9 mouse cellular contexts compared by ENCODE assay signal in the genomic region with DNA sequence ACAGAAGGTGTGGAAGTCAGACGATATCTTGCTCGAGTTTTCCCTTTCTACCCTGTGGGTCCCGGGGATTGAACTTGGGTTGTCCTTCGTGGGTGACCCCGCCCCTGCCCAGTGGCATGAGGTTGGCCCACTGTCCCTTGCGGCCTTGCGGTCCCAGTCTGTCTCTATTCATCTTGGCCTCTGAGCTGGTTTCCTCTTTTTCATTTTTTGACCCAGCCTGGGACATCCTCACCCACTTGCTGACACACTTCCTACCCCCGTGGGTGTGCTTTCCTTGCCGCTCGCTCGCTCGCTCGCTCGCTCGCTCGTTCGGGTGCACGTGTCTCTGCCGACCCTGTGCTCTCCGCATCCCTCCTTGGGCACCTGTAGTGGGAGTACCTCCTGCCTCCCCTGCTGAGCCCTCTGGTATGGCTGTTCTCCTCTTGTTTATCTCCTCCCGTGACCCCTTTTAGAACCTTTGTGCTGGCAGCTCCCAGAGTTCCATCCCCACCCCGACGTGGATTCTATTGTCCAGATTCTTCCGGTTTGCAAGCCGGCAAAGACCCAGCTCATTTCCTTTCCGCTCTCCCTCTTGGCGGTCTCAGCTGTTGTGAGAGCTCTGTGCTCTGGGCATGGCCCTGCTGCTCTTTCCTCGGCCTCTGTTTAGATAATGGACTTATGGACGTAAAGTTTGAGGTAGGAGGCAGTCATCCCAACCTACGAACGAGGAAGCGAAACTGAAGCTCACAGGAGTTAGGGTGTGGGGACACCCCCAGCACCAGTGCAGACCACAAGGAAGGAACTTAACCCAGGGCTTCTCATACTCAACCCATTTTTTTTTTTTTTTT. TPM values are rescaled to one million over a fixed set of nuclear protein-coding genes. Genes with fewer than 3 reads are reported as not detected.
A peak's percentile ranks its signal among the peaks of the same experiment; 100 is the strongest.
DNase-seq lines count a peak whose midpoint lies in the region; ATAC-seq lines count a peak whose summit lies in the region.
"Had no signal": no experiment of that assay in that cellular context is flagged by ENCODE, and none has a peak within 500 bp of the region (broad histone marks: within the 10 kb centered on the region; RNA-seq: fewer than 3 reads in every experiment).

No protein-coding gene starts in this region.

- peak; percentile 77 to 78 for DNase-seq in lung, adult 18-20 months
- no peak for DNase-seq in lung, postnatal 14 days
- no peak for DNase-seq in urinary bladder, postnatal 25 days (ENCODE audit: low spot score)
- no peak for DNase-seq in urinary bladder, adult 18-20 months (ENCODE audit: low spot score in 2 of 2)
- no peak for DNase-seq in Muller cell, postnatal 12 days (ENCODE audit: inconsistent ontology term)

- ATAC-seq in embryonic facial prominence, embryonic 12.5 days (ENCODE audit: insufficient number of reproducible peaks, insufficient read depth, low FRiP score, low TSS enrichment) = no peak
- ATAC-seq in kidney, embryonic 16.5 days (ENCODE audit: low FRiP score, low TSS enrichment) = no peak; the same call in 1 of the 2 replicates

- peaks cover 10% of the 10 kb centered on the region; the same call in 1 of the 2 replicates for H3K36me3 ChIP-seq in embryonic facial prominence, embryonic 12.5 days
- no peaks in the 10 kb centered on the region; the same call in 1 of the 2 replicates for H3K36me3 ChIP-seq in kidney, embryonic 16.5 days (ENCODE audit: insufficient read depth, low read length)
- H3K36me3 ChIP-seq in megakaryocyte, embryonic 14.5 days (replicated peaks; ENCODE audit: low read length) = peaks cover 39% of the 10 kb centered on the region

- peaks cover 32% of the 10 kb centered on the region for H3K4me1 ChIP-seq in embryonic facial prominence, embryonic 12.5 days
- peaks cover 50% of the 10 kb centered on the region for H3K4me1 ChIP-seq in kidney, embryonic 16.5 days (ENCODE audit: insufficient read depth, low read length)
- H3K4me1 ChIP-seq in megakaryocyte, embryonic 14.5 days = peaks cover 82% of the 10 kb centered on the region

- H3K9ac ChIP-seq in embryonic facial prominence, embryonic 12.5 days = no peak overlapping the region
- H3K9ac ChIP-seq in kidney, embryonic 16.5 days (replicated peaks; ENCODE audit: low read length) = no peak overlapping the region

- H3K9me3 ChIP-seq in embryonic facial prominence, embryonic 12.5 days = no peaks in the 10 kb centered on the region
- H3K9me3 ChIP-seq in kidney, embryonic 16.5 days (ENCODE audit: low read length) = no peaks in the 10 kb centered on the region
- no peaks in the 10 kb centered on the region for H3K9me3 ChIP-seq in megakaryocyte, embryonic 14.5 days

- H3K27me3 ChIP-seq in embryonic facial prominence, embryonic 12.5 days = no peaks in the 10 kb centered on the region
- no peaks in the 10 kb centered on the region for H3K27me3 ChIP-seq in kidney, embryonic 16.5 days (ENCODE audit: insufficient read depth, low read length)
- no peaks in the 10 kb centered on the region for H3K27me3 ChIP-seq in megakaryocyte, embryonic 14.5 days (replicated peaks)

- no peak overlapping the region for H3K4me3 ChIP-seq in embryonic facial prominence, embryonic 12.5 days
- no peak overlapping the region for H3K4me3 ChIP-seq in kidney, embryonic 16.5 days (ENCODE audit: low read length)
- peak overlapping the region; percentile 92 for H3K4me3 ChIP-seq in megakaryocyte, embryonic 14.5 days (replicated peaks)

- H3K4me2 ChIP-seq in embryonic facial prominence, embryonic 12.5 days (replicated peaks) = no peak overlapping the region
- peak overlapping the region; percentile 40 for H3K4me2 ChIP-seq in kidney, embryonic 16.5 days (replicated peaks; ENCODE audit: low read depth, low read length)

- WGBS in embryonic facial prominence, embryonic 12.5 days = 86% methylated on average over 29 of the region's 32 CpGs
- 70% methylated on average over 32 of the region's 32 CpGs for WGBS in kidney, embryonic 16.5 days

- peak overlapping the region; percentile 96 for H3K27ac ChIP-seq in embryonic facial prominence, embryonic 12.5 days
- peak overlapping the region; percentile 86 for H3K27ac ChIP-seq in kidney, embryonic 16.5 days (ENCODE audit: low read length)

RNA-seq across cellular contexts. Expression of gene Pxn, which starts 9.8 kb away (rescaled TPM):
- polyA plus RNA-seq in embryonic facial prominence, embryonic 12.5 days (2016; fragmentation: Nextera tagmentation; extraction: Ambion mirVana) = 46.8 and 47.1 TPM in 2 replicates
- polyA plus RNA-seq in kidney, embryonic 16.5 days (2015; fragmentation: Nextera tagmentation; extraction: Ambion mirVana) = 60.5 and 67.2 TPM in 2 replicates
- 63.1 and 67.7 TPM in 2 replicates for polyA plus RNA-seq in megakaryocyte, embryonic 14.5 days (2012; ENCODE audit: insufficient read depth, low replicate concordance)

RNA-seq across cellular contexts. Expression of gene Sirt4, which starts 31.8 kb away (rescaled TPM):
- 23.2 and 25.9 TPM in 2 replicates for polyA plus RNA-seq in embryonic facial prominence, embryonic 12.5 days (2016; fragmentation: Nextera tagmentation; extraction: Ambion mirVana)
- polyA plus RNA-seq in kidney, embryonic 16.5 days (2015; fragmentation: Nextera tagmentation; extraction: Ambion mirVana) = 27.3 and 27.5 TPM in 2 replicates
- polyA plus RNA-seq in megakaryocyte, embryonic 14.5 days (2012; ENCODE audit: insufficient read depth, low replicate concordance) = 3.1 TPM in 1 of 2 replicates, not detected in the other

RNA-seq across cellular contexts. Expression of gene Rplp0, which starts 43.0 kb away (rescaled TPM):
- 1,232 and 1,233 TPM in 2 replicates for polyA plus RNA-seq in embryonic facial prominence, embryonic 12.5 days (2016; fragmentation: Nextera tagmentation; extraction: Ambion mirVana)
- polyA plus RNA-seq in kidney, embryonic 16.5 days (2015; fragmentation: Nextera tagmentation; extraction: Ambion mirVana) = 1,527 and 1,553 TPM in 2 replicates
- 975 and 2,538 TPM in 2 replicates for polyA plus RNA-seq in megakaryocyte, embryonic 14.5 days (2012; ENCODE audit: insufficient read depth, low replicate concordance)

RNA-seq across cellular contexts. Expression of gene Gcn1l1, which starts 48.8 kb away (rescaled TPM):
- 56.1 and 57.9 TPM in 2 replicates for polyA plus RNA-seq in embryonic facial prominence, embryonic 12.5 days (2016; fragmentation: Nextera tagmentation; extraction: Ambion mirVana)
- 44.3 and 48.8 TPM in 2 replicates for polyA plus RNA-seq in kidney, embryonic 16.5 days (2015; fragmentation: Nextera tagmentation; extraction: Ambion mirVana)
- 25.1 and 30.4 TPM in 2 replicates for polyA plus RNA-seq in megakaryocyte, embryonic 14.5 days (2012; ENCODE audit: insufficient read depth, low replicate concordance)

RNA-seq across cellular contexts. Expression of gene Pla2g1b, which starts 50.2 kb away (rescaled TPM):
- polyA plus RNA-seq in embryonic facial prominence, embryonic 12.5 days (2016; fragmentation: Nextera tagmentation; extraction: Ambion mirVana) = not detected in 2 replicates
- 0.94 and 2.1 TPM in 2 replicates for polyA plus RNA-seq in kidney, embryonic 16.5 days (2015; fragmentation: Nextera tagmentation; extraction: Ambion mirVana)
- polyA plus RNA-seq in megakaryocyte, embryonic 14.5 days (2012; ENCODE audit: insufficient read depth, low replicate concordance) = not detected in 2 replicates
- polyA plus RNA-seq: embryonic facial prominence, embryonic 11.5 days had no signal

Comparison
In these comparisons a context has a peak if more than half of its experiments do, and no peak if none do; other contexts are left out.
1. DNase-seq: peak in lung, adult 18-20 months (2 of 2); none in lung, postnatal 14 days (single experiment), urinary bladder, postnatal 25 days (single experiment), urinary bladder, adult 18-20 months (0 of 2) and Muller cell, postnatal 12 days (single experiment).